Mouse (Mus musculus): ENCODE data around the gene Slc35d3. TPM values are rescaled to one million over a fixed set of nuclear protein-coding genes. Genes with fewer than 3 reads are reported as not detected.

Slc35d3 gene
- polyA plus RNA-seq (2017; shearing (Covaris generic)): 0.33 TPM

DNA sequence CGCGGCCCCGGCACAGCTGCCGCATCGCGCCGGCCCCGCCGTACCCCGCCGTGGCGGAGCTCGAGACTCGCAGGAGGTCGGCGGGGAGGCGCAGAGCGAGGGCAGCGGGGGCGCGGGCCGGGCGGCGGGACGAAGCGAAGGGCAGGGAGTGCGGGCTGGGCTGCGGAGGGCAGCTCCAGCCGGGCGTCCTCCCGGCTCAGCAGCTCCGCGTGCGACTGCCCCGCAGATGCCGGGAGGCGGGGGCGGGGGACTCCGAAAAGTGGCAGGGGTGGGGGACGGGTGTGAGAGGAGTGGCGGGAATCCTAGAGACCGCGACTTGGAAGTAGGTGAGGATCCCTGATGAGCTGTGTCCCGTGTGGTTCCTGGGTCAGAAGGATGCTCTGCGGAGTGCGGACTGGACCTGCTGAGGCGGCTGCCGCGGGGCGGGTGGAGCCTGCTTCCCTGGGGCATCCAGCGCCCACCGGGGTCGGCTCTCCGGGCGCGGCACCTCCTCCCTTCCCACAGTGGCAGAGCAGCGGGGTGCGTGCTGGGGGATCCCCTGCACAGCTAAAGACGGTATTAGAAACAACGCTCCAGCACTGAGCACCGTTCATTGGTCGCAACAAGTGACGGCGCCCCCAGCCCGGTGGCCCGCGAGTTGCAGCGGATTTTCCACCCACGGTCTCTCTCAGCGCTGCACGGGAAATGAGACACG lies at the start of gene Slc35d3:
Slc35d3 (minus strand) TSS at position 462 of the 694 bp plus-strand sequence.

Other genes starting within 250 kb of the Slc35d3 start
- gene Il22ra2, start 229.5 kb downstream of the Slc35d3 start, polyA plus RNA-seq (2017; shearing (Covaris generic)): not detected
- not detected for gene Il20ra, start 138.9 kb downstream of the Slc35d3 start, polyA plus RNA-seq (2017; shearing (Covaris generic))
- gene Pex7, start 56.2 kb upstream of the Slc35d3 start, polyA plus RNA-seq (2017; shearing (Covaris generic)): 17.4 TPM
- gene Map3k5, start 83.0 kb upstream of the Slc35d3 start, polyA plus RNA-seq (2017; shearing (Covaris generic)): 27.1 TPM

All from effector memory CD4-positive, alpha-beta T cell, adult 7 months (primary cell).